Mouse (Mus musculus) neural tube, embryonic 10.5 days (tissue): ENCODE data around the gene Acot6.
A peak's percentile ranks its signal among the peaks of the same experiment; 100 is the strongest.

Experiments
- DNase-seq: peaks from one replicate; pipeline ENCODE4 v3.0.0-alpha.2; 2017; ENCODE audit warnings: low spot score; ENCODE audit errors: extremely low spot score

The Acot6 gene

DNA sequence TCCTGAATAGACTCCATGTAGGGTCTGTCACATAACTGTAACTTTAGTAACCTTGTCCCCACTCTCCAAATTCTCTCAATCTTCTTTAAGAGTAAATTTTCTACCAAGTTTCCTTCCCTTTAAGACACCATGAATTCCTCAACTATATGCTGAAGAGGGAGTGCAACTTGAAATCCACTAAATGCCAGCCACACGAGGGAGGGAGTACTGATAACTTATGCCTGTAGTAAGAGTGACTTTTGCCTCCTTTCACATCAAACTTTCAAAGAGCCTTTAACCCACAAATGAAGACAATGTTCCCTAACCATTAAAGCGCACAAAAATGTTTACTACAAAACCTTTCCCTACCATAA is 1.0 kb downstream of the Acot6 start:
- DNase-seq = no peak

DNA sequence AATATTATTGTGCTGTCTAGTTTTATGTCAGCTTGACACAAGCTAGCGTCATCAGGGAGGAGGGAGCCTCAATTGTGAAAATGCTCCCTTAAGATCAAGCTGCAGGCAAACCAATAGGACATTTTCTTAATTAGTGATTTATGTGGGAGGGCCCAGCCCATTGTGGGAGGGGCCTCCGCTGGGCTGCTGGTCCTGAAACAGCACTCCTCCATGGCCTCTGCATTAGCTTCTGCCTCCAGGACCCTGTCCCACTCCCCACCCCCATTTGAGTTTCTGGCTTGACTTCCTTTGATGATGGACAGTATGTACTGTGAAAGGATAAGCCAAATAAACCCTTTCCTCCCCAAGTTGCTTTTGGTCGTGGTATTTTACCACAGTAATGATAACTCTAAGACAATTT is 6.6 kb downstream of the Acot6 start:
- DNase-seq = no peak

DNA sequence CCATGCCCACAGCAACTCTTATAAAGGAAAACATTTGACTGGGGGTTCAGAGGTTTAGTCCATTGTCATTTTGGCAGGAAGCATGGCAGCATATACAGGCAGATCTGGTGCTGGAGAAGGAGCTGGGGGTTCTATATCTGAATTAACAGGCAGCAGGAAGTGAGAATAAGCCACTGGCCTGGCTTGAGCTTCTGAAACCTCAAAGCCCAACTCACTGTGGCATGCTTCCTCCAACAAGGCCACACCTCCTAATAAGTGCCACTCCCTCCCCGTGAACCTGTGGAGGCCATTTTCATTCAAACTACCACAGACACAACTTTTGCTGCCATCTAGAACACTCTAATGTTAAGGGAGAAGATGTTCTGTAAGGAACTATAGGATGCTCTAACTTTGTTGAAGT is 7.2 kb downstream of the Acot6 start:
- no peak for DNase-seq

DNA sequence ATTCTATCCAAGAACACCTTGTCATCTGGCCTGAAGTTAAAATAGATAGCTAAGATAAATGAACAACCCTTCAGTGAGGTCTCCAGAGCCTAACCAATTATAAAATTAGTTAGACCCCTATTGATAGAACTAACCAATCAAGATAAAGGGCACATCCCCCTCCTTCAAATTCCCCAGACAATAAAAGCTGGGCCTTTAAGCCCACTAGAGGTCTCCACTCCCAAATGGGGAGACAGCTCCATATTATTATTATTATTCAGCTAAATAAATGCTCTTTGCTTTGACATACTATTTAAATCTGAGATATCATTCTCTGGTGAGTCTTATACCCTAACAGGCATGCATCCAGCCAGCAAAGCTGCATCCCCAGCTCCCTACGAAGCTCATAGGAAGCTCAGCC is 9.5 kb downstream of the Acot6 start:
- no peak for DNase-seq

DNA sequence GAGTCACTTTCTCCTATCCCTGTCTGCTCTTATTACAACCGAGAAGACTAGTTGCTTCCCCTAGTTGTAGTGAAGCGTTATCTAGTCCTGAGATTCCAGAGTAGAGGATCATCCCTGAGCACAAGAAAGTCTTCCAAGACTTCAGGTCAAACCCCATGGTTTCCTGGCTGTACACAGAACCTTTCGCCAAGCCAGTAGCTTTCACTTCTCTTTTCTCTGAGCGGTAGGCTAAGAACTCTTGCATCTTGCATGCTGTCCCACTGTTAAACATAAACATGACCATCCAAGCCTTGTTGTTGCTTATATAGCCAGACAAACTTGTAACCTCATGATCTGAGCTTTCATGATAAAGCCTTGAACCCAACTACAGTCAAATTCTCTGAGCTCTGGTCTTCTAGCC is 10.4 kb downstream of the Acot6 start:
- no peak for DNase-seq

DNA sequence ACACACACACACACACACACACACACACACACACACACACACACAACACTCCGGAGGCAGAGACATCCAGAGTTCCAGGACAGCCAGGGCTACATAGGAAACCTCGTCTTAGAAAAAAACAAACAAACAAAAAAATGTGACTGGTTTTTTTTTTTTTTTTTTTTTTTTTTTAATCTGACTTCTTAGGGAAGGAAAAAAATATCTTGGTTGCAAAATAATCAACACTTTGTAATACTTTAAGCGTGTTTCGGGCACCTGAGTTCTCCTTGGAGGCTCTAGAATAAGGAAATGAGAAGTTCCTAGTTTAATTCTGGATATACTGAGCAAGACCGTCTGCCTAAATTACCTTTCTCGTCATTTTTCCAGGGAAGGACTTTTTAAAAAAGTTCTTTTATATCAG is 13.2 kb downstream of the Acot6 start:
- DNase-seq = no peak

GRCm38 (mm10) chr12:84114153-84114994 is 13.9 kb downstream of the Acot6 start, which contains the start of gene Dnal1:
Gene Dnal1, plus strand, starts transcription at chr12:84114366.
- DNase-seq = peak; percentile 95

DNA sequence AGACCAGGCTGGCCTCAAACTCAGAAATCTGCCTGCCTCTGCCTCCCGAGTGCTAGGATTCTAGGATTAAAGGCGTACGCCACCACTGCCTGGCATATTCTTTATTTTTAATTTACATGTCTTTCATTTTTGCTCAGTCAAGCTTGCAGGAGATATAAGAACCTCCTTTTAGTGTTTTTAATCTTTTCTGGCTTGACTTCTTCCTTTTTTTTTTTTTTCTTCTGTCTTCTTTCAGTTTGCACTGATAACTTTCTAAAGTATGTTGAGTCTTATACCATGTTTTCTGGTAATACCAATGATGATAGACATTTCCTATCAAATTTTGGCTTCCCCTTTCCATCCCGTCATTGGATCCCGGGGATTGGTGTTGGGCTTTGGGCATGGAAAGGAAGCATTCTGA is 19.1 kb downstream of the Acot6 start:
- DNase-seq = no peak

DNA sequence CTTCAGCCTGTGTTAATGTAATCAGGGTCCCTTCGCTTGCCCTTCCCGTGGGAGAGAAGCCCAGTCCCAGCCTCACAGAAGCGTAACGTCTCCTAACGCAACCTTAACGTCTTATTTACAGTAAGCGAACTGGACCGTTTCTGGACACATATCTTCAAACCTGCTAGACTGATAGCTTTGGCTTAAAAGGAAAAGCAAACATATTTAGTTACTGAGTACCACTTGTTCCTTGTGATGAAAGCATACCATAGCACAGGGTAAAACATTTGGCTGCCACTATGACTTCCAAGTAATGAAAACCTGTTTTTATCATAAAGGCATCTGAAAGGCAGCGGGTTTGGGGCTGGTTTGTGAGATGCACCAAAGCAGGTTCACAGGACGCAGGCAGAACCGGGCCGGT is 25.4 kb downstream of the Acot6 start:
- DNase-seq = no peak

DNA sequence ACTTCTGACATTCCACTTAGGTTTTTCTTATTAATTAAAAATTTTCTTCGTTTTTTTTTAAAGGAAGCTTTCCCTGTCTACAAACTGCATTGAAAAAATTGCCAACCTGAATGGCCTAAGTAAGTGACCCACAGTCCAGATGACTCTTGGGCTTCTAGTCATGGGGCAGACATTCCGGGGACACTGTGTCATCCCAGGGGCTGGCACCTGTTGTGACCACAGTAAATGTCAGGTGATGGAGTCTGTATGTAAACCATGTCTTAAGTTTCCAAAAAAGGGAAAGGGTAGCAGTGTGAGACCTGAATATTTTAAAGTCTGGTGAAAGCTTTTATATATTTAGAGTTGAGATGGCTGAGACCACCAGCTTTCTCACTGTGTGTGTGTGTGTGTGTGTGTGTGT is 26.4 kb downstream of the Acot6 start:
- DNase-seq = no peak

- DNase-seq = no peak
These were observed 28.1 kb downstream of the Acot6 start for GRCm38 (mm10) chr12:84128576-84128975.

- DNase-seq = no peak
These were observed 29.5 kb downstream of the Acot6 start for GRCm38 (mm10) chr12:84129931-84130330.

DNA sequence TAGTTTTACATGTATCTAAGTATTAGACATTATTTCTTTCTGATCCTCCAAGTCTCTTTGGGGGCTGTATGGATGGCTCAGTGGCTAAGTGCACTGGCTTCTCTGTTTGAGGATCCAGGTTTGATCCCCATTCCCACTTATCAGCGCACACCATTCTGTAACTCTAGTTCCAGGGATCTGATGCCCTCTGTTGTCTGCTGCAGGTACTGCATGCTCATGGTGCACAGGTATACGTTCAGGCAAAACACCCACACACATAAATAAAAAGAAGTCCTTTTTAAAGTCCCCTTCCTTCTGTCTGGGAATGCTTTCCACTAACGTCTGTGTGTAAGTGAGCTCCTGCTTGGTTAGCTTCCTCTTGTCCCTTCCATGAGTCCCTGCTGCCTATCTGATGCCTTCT is 31.8 kb downstream of the Acot6 start:
- DNase-seq = no peak

GRCm38 (mm10) chr12:84137131-84137530 is 36.7 kb downstream of the Acot6 start:
- DNase-seq = no peak

- DNase-seq = no peak
These were observed 39.7 kb downstream of the Acot6 start for GRCm38 (mm10) chr12:84140135-84140534.

DNA sequence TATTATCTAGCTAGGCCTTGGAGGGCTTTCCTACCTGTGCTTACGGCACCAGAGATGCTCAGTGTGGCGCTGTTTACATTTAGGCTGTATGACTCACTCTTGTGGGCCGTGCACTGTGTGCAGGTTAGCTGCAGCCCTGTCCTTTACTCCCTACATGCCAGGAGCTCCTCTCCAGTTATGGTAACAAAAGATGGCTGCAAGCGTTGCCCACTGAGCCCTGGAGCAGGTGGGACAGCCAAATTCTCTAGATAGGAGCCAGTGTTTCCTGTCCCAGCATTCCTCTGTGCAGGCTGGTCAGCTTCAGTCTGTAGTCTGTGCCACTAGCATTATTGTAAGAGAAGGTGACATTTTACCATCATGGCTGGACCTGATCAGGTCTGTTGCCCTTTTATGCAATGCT is 40.8 kb downstream of the Acot6 start:
- DNase-seq = no peak

- no peak for DNase-seq
These were observed 42.0 kb downstream of the Acot6 start for GRCm38 (mm10) chr12:84142281-84143050.

DNA sequence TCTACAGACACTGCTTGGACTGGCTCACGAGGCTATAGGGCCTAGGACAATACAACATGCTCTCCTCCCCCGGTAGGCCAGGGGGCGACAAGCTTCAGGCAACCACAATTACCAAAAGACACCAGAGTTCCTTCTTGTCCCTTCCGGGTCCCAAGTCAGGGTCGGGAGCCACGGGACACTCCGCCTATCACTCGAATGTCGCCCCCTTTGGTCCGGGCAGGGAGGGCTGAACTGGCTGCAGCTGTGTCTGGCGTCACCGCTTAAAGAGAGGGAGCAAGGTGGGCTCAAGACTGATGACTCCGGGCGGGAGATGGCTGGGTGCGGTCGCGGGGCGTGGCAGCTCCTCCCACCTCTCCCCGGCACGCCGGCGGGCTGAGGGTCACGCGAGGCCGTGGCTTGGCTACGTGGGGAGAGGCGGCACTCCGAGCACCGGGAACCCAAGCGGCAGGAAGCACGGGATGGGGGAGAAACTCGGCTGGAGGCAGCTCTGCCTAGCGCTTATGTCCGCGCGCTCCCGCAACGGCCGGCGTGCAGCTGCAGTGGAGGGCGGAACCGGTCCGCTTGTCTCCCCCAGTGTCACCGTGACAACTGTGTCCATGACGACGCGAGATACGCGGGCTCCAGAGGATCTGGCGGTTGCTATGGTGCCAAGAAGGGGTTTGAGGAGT is 47.6 kb downstream of the Acot6 start, which contains the start of gene Pnma1:
Gene Pnma1, minus strand, starts transcription at position 536 of the 668 bp plus-strand sequence.
- DNase-seq = peak; percentile 87

GRCm38 (mm10) chr12:84148622-84149012 is 48.2 kb downstream of the Acot6 start:
- no peak for DNase-seq

- DNase-seq = no peak
These were observed 49.5 kb downstream of the Acot6 start for GRCm38 (mm10) chr12:84149971-84150370.

DNA sequence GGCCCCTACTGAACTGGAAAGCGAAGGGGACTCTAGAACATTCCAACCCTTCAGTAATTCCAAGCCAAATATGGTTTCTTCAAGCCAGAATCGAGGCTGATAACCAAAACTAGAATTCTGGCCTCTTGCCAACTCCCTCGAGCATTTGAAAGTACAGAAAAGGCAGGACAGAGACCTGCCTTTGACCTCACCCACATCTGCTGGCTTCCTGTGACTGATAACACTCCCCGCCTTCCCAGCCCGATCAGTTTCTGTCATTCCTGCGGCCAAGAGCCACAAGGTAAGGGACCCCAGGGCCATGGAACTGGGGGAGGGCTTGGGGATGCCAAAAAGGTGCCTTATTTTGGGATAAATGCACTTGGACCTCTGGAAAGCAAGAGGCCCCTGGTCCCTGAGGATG is 50.5 kb downstream of the Acot6 start:
- no peak for DNase-seq

- no peak for DNase-seq
These were observed 51.5 kb downstream of the Acot6 start for GRCm38 (mm10) chr12:84151911-84152310.
